Mouse (Mus musculus) embryonic facial prominence, embryonic 12.5 days (tissue): ENCODE data around the gene Gm20906. TPM values are rescaled to one million over a fixed set of nuclear protein-coding genes. Genes with fewer than 3 reads are reported as not detected.
"Not testable (repeated sequence)": the region's sequence is repeated elsewhere in the genome, so short reads cannot be mapped to it uniquely, and the experiment has no call there.

Source experiments
- ATAC-seq: fragments of 200-750 bp; cut with Nextera tagmentation; 2 replicates; pipeline ENCODE4 v1.8.0; 2017; ENCODE audit not compliant: insufficient number of reproducible peaks, insufficient read depth, low FRiP score, low TSS enrichment
- H3K27ac ChIP-seq: fragments of 300-500 bp; sonication (generic); 2 replicates; pipeline ENCODE4 v1.5.1; 2016; ENCODE audit warnings: mild to moderate bottlenecking
- H3K27me3 ChIP-seq: fragments of 300-500 bp; sonication (generic); 2 replicates; pipeline ENCODE4 v1.6.1; 2016; ENCODE audit warnings: mild to moderate bottlenecking, moderate library complexity
- H3K36me3 ChIP-seq: fragments of 300-500 bp; sonication (generic); 2 replicates; pipeline ENCODE4 v1.6.1; 2016; ENCODE audit warnings: mild to moderate bottlenecking
- H3K4me1 ChIP-seq: fragments of 300-500 bp; sonication (generic); 2 replicates; pipeline ENCODE4 v1.6.1; 2016
- H3K4me2 ChIP-seq: fragments of 300-500 bp; sonication (generic); replicated peaks from 2 replicates; pipeline ENCODE4 v1.6.1; 2016; ENCODE audit warnings: mild to moderate bottlenecking, moderate library complexity
- H3K4me3 ChIP-seq: fragments of 300-500 bp; sonication (generic); 2 replicates; pipeline ENCODE4 v1.5.1; 2016; ENCODE audit warnings: mild to moderate bottlenecking
- H3K9ac ChIP-seq: fragments of 300-500 bp; sonication (generic); 2 replicates; pipeline ENCODE4 v1.6.1; 2016; ENCODE audit warnings: mild to moderate bottlenecking, moderate library complexity
- H3K9me3 ChIP-seq: fragments of 300-500 bp; sonication (generic); 2 replicates; pipeline ENCODE4 v1.6.1; 2016; ENCODE audit warnings: mild to moderate bottlenecking, moderate library complexity
- WGBS: fragments of 180-500 bp; shearing (Covaris S2); methylation state at CpG from one replicate; pipeline ENCODE4 v1.1.7; 2016; 5-methylcytosine and 5-hydroxymethylcytosine counted together
- polyA plus RNA-seq: library from polyadenylated mRNA; unstranded; fragments of >200 nt; fragmentation: Nextera tagmentation; extraction: Ambion mirVana; gene quantifications from 2 replicates; pipeline ENCODE4 v1.2.1, GENCODE M21; 2016

Gm20906 gene
- not detected in 2 replicates for polyA plus RNA-seq

DNA sequence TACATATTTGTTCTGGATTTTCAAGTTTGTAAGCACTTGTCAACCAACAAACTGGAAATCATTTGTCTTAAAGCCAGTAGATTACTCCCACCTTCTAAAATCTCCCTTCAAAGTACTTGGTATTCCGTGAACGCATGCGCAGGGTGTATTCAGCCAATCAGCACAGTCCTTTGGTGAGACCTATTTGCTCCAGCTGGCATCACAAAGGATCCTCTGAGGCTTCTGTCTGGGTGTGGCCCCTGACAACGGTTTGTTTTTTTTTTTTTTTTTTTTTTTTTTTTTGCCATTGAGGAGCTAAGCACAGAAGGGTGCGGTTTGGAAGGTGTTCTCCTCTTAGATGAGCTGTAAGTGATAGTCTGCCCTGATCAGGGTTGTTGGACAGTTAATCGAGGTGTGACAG lies at the start of gene Gm20906:
Gene Gm20906, plus strand, starts transcription at position 301 of the 400 bp plus-strand sequence.
- not testable (repeated sequence) for ATAC-seq, H3K4me1 ChIP-seq, H3K9ac ChIP-seq, H3K9me3 ChIP-seq, H3K4me3 ChIP-seq, H3K36me3 ChIP-seq, H3K27ac ChIP-seq, H3K27me3 ChIP-seq, H3K4me2 ChIP-seq
- no CpG with 5 or more reads among the region's 6 CpGs for WGBS
